Mouse (Mus musculus) limb, embryonic 14.5 days (tissue): ENCODE measurements at regions not wholly inside any gene's neighbourhood (a gene's known extent, or its start where the extent isn't known, plus 50 kb on each side); places are given as distances from the start of the nearest gene placed in this dataset.

Experiments
- ATAC-seq: fragments of 200-750 bp; cut with Nextera tagmentation; 2 replicates; pipeline ENCODE4 v1.8.0; 2017; ENCODE audit warnings: low read depth, moderate number of reproducible peaks, moderate TSS enrichment; ENCODE audit not compliant: low FRiP score
- DNase-seq: peaks from one replicate; pipeline ENCODE4 v3.0.0-alpha.2; 2015; ENCODE audit warnings: low spot score
- H3K27ac ChIP-seq: fragments of 300-500 bp; sonication (generic); replicated peaks from 2 replicates; pipeline ENCODE4 v1.5.1; 2014; ENCODE audit warnings: low read depth, mild to moderate bottlenecking, low read length, moderate library complexity, mixed read lengths
- H3K27me3 ChIP-seq: fragments of 300-500 bp; sonication (generic); 2 replicates; pipeline ENCODE4 v1.6.1; 2014; ENCODE audit warnings: low read length, mixed read lengths; ENCODE audit not compliant: control insufficient read depth, insufficient read depth
- H3K36me3 ChIP-seq: fragments of 300-500 bp; sonication (generic); 2 replicates; pipeline ENCODE4 v1.6.1; 2014; ENCODE audit warnings: mild to moderate bottlenecking, low read length, moderate library complexity, mixed read lengths; ENCODE audit not compliant: control insufficient read depth, insufficient read depth
- H3K4me1 ChIP-seq: fragments of 300-500 bp; sonication (generic); 2 replicates; pipeline ENCODE4 v1.6.1; 2014; ENCODE audit warnings: antibody characterized with exemption, low read length, mixed read lengths; ENCODE audit not compliant: control insufficient read depth, insufficient read depth
- H3K4me2 ChIP-seq: fragments of 300-500 bp; sonication (generic); replicated peaks from 2 replicates; pipeline ENCODE4 v1.6.1; 2014; ENCODE audit warnings: low read depth, mild to moderate bottlenecking, low read length, moderate library complexity; ENCODE audit not compliant: severe bottlenecking
- H3K4me3 ChIP-seq: fragments of 300-500 bp; sonication (generic); replicated peaks from 2 replicates; pipeline ENCODE4 v1.5.1; 2014; ENCODE audit warnings: low read length
- H3K9ac ChIP-seq: fragments of 300-500 bp; sonication (generic); 2 replicates; pipeline ENCODE4 v1.6.1; 2014; ENCODE audit warnings: mild to moderate bottlenecking, low read depth, low read length, moderate library complexity; ENCODE audit not compliant: severe bottlenecking
- H3K9me3 ChIP-seq: fragments of 300-500 bp; sonication (generic); 2 replicates; pipeline ENCODE4 v1.6.1; 2016; ENCODE audit warnings: low read length; ENCODE audit not compliant: control insufficient read depth
- POLR2A ChIP-seq: fragments of 200-500 bp; IDR thresholded peaks from 2 replicates; pipeline ENCODE4 v1.8.0; 2012; ENCODE audit warnings: inconsistent platforms, mild to moderate bottlenecking, moderate library complexity, borderline replicate concordance; ENCODE audit not compliant: insufficient read depth, insufficient read length; ENCODE audit errors: extremely low read depth
- WGBS: fragments of 180-500 bp; shearing (Covaris S2); extraction: QIAGEN DNeasy Blood & Tissue Kit; methylation state at CpG from one replicate; pipeline ENCODE4 v1.1.7; 2014; 5-methylcytosine and 5-hydroxymethylcytosine counted together

DNA sequence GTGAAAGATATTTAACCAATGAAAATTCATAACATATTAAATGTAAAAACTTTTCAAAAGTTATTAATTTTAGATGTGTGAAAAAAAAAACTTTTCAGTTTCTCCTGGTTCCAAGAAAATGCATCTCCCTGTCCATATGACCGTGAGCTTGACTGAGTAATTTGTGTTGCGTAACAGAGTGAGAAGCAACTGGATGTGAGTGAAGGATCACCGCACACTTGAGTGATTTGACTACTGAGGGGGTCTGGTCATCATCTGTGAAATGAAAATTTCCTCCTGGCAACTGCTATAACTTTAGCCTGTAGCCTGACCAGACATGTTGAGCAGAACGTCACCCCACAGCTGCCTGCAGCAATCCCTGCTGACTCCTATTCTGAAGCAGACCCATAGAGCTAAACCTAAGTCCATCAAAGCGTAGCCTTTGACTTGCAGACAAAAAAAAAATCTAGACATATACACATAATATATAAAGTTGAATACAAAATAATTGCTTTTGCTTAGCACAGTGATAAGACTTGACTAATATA lies 461.2 kb downstream of the Brinp3 start:
- H3K27me3 ChIP-seq = no peaks in the 10 kb centered on the region
- ATAC-seq = no peak
- no peak overlapping the region for H3K4me3 ChIP-seq
- TF ChIP-seq POLR2A = no peak
- WGBS = 76% methylated on average over 5 of the region's 5 CpGs
- no peaks in the 10 kb centered on the region for H3K9me3 ChIP-seq
- H3K27ac ChIP-seq = no peak overlapping the region
- no peaks in the 10 kb centered on the region for H3K4me1 ChIP-seq
- H3K9ac ChIP-seq = no peak overlapping the region
- H3K4me2 ChIP-seq = no peak overlapping the region
- no peaks in the 10 kb centered on the region for H3K36me3 ChIP-seq
- no peak for DNase-seq

- H3K27ac ChIP-seq = no peak overlapping the region
- H3K27me3 ChIP-seq = no peaks in the 10 kb centered on the region
- no peak overlapping the region for H3K9ac ChIP-seq
- no peaks in the 10 kb centered on the region for H3K9me3 ChIP-seq
- DNase-seq (no peak), ATAC-seq (no peak)
- H3K4me1 ChIP-seq = no peaks in the 10 kb centered on the region
- no peaks in the 10 kb centered on the region for H3K36me3 ChIP-seq
- TF ChIP-seq POLR2A = no peak
- no peak overlapping the region for H3K4me2 ChIP-seq
- H3K4me3 ChIP-seq = no peak overlapping the region
Observed at GRCm38 (mm10) chr1:146956347-146956746, 461.8 kb downstream of the Brinp3 start.

DNA sequence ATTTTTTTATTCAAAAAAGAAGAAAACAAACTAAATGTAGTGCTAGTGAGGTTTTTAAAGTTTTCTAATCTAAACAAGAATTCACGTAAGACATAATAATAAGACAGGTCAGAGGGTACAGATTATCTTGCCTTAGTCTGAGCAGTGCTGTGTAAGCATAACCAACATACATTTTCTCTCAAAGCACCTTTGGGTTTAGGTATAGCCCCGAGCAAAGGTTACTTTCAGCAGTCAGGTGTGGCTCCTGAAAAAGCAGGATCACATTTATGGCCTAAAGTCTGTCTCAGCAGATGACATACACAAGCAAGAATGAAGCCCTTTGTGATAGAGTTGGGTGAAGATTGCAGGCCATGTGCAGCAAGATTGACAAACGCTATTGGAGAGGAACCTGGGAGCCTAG lies 465.9 kb downstream of the Brinp3 start:
- 81% methylated on average over 3 of the region's 3 CpGs for WGBS
- DNase-seq (no peak), ATAC-seq (no peak)
- Histone ChIP-seq H3K9ac (no peak overlapping the region), H3K4me3 (no peak overlapping the region), H3K4me1 (no peaks in the 10 kb centered on the region), H3K9me3 (no peaks in the 10 kb centered on the region), H3K27me3 (no peaks in the 10 kb centered on the region), H3K4me2 (no peak overlapping the region), H3K27ac (no peak overlapping the region), H3K36me3 (no peaks in the 10 kb centered on the region)
- no peak for TF ChIP-seq POLR2A

- no peaks in the 10 kb centered on the region for H3K9me3 ChIP-seq
- no peaks in the 10 kb centered on the region for H3K4me1 ChIP-seq
- no peak for TF ChIP-seq POLR2A
- no peaks in the 10 kb centered on the region for H3K27me3 ChIP-seq
- H3K9ac ChIP-seq = no peak overlapping the region
- DNase-seq = no peak
- ATAC-seq = no peak
- no peak overlapping the region for H3K4me3 ChIP-seq
- no peak overlapping the region for H3K4me2 ChIP-seq
- no peak overlapping the region for H3K27ac ChIP-seq
- H3K36me3 ChIP-seq = no peaks in the 10 kb centered on the region
Observed at GRCm38 (mm10) chr1:146967534-146967933, 473.0 kb downstream of the Brinp3 start.

DNA sequence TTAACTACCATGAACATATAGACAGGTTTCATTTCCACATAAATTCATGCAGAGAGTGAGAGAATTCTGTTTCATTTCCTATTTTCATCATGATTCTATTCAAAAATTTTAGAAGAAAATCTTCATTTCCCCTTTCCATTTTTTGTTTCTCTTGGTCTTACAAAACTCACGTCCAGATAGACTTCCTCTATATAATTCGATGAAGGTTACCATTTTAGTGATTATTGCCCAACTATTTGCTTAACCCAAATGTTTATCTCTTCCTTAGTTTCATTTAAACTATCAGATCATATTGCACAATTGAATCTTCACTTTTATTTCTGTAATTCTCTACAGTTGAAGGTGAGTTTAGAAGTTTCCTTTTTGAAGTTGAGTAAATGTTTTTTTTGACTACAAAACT lies 473.4 kb downstream of the Brinp3 start:
- DNase-seq = no peak

More for the DNA sequence above, 473.4 kb downstream of the Brinp3 start:
- Histone ChIP-seq H3K27ac (no peak overlapping the region), H3K9me3 (no peaks in the 10 kb centered on the region), H3K4me1 (no peaks in the 10 kb centered on the region), H3K9ac (no peak overlapping the region), H3K4me2 (no peak overlapping the region), H3K36me3 (no peaks in the 10 kb centered on the region), H3K27me3 (no peaks in the 10 kb centered on the region), H3K4me3 (no peak overlapping the region)
- ATAC-seq = no peak
- 82% methylated on average over 2 of the region's 2 CpGs for WGBS
- TF ChIP-seq POLR2A = no peak
